Mouse (Mus musculus): ENCODE data around the gene Afm. TPM values are rescaled to one million over a fixed set of nuclear protein-coding genes. Genes with fewer than 3 reads are reported as not detected.

The Afm gene
- total RNA-seq, 2 experiments from 2014 or later, result 0.40 TPM; not detected in 1

DNA sequence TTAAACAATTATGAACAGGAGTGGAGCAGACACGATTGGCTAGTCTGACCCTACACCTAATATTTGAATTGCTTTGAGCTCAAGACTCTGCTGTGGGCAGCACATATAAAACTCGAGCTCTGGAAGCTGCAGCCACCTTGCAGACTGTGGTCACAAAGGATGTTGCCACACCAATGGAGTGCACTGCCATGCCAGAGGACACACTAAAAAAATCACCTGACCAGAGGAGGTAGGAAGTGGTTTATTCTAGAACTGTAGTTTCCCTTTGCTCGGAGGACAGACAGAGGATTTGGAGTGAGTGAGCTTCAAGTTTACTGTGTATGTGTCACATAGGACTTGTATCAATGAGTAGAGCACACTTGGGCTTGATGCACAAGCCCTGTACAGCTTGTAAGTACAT, 37.3 kb downstream of the Afm start:
- no peak for DNase-seq

DNA sequence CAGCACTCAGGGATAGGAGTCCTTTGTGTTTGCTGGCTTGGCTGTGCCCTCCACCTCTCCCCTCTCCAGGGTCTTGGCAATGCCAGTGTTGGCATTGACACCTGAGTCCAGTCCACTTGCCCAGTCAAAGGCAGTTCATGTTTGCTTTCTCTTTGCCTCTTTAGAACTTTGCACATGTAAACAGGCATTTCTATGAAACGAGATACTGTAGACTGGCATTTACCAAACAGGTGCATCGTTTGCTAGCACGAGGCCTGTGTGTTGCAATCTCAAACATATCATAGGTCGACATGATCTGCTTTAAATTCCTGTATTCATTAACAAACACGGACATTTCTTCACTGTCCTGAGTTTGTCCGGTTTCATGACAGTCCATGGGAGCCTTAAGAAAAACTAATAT, 42.0 kb downstream of the Afm start, which contains the start of gene 5830473C10Rik:
Gene 5830473C10Rik (plus strand): TSS at position 365 of the 400 bp plus-strand sequence.
- DNase-seq, result no peak

DNA sequence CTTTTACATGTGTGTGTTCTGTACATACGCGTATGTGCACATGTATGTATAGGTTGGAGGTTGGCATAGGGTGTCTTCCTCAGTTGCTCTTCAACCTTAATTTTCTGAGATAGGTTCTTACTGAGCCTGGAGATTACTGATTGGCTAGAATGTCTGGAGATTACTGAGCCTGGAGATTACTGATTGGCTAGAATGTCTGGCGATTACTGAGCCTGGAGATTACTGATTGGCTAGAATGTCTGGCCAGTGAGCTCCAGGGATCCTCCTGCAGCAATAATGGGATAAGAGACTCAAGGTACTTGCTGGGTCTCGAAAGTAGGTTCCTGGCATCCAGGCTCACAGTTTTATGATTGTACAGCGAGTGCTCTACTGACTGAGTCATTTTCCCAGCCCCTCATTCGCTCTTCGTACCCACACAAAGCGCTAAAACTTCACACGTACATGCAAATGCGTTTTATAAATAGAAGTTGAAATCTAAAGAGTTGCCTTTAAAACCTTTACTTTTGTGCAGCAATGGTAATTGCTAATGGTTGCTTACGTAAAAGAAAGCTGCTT, 43.1 kb downstream of the Afm start:
- DNase-seq, result no peak

DNA sequence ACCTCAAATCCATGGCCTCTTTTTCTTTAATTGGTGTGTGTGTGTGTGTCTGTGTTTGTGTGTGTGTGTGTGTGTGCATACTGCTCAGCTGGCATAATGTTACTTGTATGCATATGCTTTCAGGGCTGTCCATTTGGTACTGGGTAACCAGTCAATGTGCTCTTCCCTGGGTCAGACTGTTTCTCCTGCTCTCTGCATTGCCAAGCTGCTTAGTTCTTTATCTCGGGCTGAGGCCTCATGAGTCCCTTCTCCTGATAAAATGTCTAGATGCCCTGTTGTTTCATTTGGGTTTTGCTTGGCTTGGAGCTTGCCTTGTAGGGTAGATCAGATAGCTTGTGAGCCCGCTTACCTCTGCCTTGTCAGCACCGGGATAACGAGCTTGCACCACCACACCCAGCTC, 44.1 kb downstream of the Afm start:
- no peak for DNase-seq

DNA sequence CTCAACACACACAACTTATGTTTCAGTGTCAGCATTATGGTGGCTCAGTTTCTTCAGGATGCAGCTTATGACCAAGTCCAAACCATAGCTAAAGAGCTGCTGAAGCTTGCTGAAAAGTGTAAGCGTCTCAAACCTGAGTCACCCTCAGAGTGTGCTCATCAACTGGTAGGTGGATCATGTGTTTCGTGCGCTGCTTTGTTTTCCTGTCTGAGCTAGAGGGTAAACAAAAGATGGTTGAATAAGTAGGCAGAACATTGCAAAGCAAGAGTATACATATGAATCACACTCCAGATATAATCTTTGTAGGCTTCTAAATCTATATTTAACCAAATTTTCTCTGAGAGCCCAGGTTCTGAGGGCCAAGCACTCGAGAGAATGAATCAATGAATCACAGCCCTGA, 45.4 kb downstream of the Afm start:
- no peak for DNase-seq

DNA sequence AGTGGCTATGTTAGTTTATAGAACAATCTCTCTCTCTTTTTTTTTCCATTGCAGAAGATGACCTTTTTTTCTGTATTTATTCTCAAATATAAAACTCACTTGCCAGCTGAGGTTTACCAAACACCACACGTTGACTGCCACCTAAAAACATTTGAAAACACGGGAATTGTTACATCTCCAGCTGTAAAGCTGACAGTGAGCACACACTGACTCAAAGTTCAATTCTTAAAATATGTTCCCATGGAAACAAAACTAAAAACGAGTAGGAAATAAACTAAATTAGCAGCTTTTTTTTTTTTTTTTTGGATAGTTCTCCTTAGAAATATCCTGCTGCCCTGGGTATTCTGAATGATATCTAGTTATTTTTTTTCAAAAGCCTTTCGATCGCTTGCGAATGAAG, 46.5 kb downstream of the Afm start:
- no peak for DNase-seq

DNA sequence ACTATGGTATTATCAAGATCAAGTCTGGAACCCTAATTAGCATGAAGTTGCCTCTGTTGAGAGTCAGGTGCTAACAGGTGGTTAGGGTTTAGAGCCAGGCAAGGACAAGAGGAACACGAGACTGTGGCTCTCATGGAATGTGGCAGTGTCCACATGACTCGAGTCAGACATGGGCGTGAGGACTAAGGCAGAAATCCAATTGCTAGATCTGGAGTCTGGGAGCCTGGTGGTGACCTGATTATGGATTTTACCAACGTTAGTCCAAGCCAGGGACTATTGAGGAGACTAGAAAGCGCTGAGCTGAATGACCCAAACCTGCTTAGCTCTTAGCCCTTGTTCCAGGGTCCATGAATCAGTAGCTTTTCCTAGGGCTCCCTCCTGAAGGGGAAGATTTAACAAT, 49.1 kb downstream of the Afm start:
- DNase-seq, result no peak

DNA sequence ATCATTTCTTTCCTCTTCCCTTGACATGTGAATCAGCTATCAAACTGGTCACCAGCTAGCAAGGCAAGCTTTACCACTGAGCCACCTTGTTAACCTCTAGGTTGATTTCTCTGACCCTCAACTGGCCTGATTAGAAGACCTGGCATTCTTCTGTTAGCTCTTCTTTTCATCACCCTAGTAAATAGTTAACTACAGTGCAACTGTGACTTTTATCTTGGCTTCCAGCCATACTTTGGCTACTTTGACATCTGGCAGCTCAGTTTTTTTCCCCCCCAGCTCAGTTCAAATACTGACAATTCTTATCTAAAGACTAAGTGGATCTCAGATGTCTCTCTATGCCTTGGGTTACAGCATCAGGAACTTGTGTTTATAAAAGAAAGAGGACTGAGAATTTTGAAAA, 49.6 kb downstream of the Afm start:
- DNase-seq, result no peak

DNA sequence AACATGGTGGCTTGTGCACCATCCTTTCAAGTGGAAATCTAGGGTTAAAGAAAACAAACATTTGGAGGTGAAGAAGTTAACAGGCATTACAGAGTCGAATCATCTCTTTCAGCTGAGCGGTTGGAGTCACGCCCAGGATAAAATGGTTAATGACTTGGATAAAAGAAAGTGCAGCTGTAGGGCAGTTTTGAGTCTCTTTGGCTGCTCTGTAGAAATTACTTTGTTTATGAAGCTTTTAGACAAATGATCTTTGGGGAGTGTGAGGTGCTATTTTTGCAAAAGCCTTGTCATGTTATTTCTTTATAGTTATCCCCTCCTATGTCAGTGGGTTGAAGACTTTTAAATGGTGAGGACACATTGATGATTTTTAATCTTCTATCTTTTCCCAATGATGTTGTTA, 52.5 kb downstream of the Afm start:
- no peak for DNase-seq

DNA sequence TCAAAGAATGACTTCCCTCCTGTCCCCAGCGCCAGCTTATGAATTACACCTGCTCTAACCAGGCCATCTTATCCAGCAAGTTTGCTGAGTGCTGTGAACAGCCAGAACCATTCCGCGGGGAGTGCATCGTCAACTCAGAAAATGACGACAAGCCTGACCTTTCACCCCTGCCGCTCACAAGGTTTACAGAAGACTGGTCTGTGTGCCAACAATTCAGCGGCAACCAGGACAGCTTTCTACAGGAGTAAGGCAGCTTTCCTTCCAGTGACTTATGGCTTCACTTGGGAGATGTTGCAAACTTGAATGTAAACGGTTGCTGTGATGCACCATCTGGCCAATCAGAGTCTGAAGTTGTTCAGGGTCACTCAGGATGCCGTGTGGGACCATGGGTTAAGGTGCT, 59.0 kb downstream of the Afm start:
- DNase-seq, result peak in 1 of 2 experiments; percentile 11

DNA sequence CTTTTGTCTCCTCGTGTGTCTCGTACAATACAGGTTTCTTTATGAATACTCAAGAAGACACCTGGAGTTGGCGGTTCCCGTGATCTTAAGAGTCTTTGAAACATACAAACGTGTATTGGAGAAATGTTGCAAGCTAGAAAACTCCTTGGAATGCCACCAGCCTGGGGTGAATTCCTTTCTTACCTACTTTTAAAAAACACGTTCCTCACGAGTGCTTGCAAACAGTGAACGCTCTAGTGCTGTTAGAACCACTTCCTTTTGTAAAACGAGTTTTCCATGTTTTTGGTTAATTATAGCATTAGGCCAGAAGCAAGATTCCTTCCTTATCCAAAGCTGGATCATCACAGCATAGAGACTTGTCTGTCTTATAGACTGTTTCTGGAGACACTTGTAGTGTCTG, 60.8 kb downstream of the Afm start:
- DNase-seq, result no peak

DNA sequence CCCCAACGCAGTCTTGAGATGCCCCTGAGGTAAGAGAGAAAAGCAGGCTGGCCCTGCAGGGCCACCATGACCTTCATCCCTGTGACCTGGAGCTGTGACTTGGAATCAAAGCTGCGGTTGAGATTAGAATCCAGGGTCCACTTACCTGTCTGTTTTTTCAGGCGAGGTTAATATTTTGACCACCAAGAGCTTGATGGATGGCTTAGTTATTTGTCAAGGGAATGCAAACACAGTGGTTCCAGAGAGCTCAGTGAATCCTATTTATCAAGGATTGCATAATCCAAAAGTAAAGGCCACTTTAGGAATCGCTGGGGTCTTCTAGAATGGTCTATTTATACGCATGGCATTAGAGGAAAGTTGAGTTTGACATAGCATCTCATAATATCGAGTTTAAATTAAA, 63.4 kb downstream of the Afm start:
- no peak for DNase-seq

DNA sequence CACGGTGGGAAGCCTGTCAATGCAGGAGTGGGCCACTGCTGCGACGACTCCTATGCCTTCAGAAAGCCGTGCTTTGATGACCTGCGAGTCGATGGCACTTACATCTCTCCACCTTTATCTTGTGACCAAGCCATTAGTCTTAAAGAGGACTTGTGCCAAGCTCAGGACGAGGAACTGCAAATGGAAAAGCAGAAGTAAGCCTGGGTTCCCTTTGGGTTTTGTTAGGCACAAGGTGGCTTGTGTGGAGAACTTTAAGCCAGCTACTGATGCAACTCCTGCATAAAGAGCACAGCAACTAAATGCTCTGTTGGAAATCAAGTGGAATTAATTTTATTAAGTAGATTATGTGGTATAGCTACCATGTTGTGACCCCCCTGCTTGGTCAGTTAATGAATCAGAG, 66.1 kb downstream of the Afm start:
- no peak for DNase-seq

DNA sequence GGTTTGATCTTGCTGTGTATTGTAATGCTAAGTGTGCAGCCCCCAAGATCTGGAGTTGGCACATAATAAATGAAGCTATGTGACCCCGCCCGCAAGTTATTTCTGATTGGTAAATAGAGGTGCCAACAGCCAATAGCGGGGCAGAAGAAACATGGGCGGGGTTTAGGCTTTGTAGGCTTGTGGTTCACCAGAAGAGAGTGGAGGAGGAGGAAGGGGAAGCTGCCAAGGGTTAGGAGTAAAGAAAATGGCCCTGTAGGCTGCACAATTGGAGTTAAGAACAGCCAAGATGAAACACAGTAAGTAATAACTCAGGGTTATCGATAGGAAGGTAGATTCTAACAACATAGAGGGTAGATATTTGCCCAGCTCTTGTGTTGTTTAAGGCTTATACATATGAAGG, 67.8 kb downstream of the Afm start:
- no peak for DNase-seq

DNA sequence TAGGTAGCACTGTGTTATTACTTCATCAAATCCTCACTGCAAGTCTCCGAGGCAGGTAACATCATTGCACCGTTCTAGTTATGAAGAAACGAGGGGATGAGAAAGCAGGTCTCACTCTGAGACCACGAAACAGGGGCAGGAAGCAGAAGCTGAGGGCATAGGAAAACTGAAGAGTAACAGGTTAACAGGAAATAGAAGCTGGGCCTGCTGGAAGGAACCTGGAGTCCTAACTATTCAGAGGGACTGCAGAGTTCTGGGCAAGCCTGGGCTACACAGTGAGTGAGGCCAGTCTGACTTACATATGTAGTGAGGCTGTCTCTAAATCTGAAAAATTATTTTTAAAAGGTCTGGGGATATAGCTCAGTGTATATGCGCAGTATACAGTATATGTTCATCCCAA, 69.4 kb downstream of the Afm start:
- DNase-seq, result no peak

DNA sequence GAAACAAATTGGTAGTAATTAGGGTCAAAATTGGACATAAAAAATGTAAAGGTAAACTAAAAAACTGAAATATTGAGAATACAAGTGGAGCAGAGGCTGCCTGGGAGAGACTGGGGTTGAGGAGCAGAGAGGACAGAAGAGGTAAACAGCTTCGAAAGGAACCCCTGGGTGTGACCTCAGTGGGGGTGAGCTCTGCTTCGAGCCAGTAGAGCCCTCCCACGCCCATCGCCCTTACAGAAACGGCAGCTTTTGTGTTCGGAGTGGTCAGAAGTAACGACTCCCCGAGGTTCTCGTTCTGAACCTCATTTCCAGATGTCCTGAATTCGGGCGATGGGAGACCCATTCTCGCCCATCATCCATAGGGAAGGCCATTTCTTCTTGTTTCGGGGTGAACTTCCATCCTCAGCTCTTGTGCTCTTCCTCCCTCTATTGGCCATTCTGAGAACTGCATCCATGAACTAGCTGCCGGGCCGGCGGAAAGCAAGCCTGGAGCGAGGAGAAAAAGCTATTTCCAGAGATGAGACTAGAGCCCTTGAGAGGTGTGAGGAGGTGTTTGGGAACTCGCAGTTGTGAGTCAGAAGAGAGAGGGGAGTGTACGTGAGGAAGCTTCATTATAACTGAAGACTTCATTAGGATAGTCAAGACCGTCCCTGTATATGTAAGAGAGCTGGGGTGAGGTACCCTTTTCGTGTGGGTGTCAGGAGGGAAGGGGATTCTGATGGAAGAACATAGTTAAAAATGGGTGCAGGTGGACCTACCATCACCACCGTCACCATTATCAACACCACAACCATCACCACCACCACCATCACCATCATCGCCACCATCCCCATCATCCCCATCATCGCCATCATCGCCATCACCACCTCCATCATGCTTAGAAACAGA, 70.2 kb downstream of the Afm start:
- DNase-seq, result peak; percentile 33 to 68

DNA sequence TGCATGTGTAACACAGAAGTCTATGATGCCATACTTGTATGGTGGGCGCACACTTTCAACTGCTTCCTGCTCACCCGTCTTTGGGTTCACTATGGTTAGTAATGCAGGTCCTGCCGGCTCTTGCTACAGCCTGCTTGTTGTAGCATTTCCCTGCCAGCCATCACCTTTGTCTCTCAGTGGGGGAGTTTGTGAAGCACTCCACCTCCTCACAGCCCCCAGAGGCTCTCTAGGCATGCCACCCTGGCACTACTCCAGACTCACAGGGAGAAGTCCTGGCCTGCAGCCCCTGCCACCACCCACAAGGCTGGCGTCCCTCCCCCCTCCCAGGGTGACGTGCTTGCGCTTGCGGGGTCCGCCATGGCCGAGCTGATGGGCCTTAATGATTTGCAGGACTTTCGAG, 71.9 kb downstream of the Afm start:
- DNase-seq, result no peak

DNA sequence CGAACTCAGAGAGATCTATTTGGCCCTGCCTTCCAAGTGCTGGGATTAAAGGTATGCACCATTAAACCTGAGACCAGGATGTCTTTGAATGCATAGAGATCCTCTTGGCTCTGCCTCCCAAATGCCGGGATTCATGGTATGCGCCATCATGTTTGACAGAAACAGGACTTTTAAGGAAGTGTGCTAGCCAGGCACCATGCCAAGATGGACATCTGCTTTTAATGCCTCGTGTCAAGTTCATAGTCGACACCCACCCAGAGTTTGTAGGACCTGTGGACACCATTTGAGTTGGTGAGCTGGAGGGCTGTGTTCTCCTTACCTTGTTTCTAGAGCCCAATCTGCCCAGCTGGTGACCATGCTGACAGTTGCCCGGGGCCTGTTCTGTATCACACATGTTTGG, 73.2 kb downstream of the Afm start:
- DNase-seq, result no peak

DNA sequence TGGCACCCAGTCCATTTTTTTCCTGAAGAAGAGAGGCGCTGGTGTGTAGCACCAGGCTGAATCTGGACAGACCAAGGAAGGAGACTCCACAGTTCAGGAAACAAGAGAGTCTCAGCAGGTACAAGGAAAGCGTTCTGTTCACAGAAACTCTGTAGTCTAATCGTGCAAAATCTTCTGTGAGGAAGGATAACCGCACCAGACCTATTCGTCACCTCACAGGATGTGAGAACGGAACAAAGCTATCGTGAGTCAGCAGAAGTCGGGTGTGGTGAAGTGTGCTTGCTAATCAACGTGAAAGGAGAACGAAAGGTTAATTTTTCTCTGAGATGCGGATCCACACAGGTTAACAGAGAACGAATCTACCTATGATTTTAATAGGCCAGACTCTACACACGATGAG, 76.2 kb downstream of the Afm start:
- DNase-seq, result no peak

DNA sequence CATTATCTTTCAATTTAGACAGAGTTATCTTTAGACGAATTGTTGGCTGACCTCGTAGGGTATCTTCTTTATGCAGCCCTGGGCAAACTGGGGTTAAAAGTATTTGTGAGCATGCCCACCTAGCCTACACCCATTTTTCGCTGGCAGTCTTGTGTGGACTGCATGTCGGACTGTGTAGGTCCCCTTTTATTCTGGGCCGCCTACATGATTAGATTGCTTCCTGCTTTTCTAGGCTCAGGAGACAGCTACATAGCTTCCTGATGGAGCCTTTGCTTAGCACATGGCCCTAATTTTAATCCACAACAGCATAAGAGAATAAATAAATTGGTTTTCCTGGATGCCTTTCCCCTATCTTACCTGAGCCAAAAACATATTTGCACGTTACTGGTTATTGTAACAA, 77.4 kb downstream of the Afm start:
- no peak for DNase-seq

DNA sequence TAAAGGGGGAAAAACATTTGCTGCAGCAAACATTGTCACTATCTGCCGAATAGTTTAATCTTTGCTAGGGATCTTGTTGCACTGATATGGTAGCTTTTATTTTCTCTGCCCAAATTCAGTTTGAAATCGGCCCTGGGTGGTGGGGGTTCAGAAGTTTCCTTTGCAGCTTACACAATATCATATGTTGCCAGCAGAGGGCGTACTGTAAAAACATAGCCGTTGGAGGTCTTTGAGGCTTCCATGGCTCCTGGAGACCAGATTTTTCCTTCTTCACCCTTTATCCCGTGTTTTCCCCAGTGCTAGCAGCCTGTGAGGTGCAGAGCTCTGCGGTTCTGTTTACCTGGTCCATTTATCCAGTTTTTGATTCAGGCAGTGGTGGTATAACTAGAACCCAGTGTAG, 82.7 kb downstream of the Afm start:
- peak in 1 of 2 experiments; percentile 29 for DNase-seq

Data from adrenal gland, postnatal 36 days (tissue).